Mouse (Mus musculus): ENCODE measurements at regions not wholly inside any gene's neighbourhood (a gene's known extent, or its start where the extent isn't known, plus 50 kb on each side); places are given as distances from the start of the nearest gene placed in this dataset.

DNA sequence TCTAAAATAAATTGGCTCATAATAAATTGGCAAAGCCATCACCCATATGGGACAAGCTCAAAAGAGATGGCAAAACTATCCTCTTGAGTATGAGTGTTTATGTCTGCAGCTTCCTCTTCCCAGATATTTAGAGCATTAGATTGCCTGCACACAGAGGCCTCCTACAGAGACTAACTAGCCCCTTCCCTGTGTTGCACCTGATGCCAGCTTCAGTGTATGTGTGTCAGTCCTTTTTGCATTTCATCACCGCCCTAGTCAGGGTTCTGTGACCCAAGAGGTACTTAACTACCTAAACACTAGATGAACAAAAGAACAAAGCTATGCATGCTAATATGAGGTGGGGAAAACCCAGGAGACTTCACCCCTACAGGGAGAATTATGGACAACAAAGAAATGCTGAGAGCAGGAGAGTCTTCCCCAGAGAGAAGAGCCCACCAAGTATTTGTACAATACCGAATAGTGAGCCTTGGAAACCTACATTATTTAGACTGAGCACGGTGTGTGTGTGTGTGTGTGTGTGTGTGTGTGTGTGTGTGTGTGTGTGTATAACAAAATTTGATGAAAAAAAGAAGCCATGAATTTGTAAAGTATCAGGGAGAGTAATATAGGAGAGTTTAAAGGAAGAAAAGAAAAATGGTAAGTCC, 62.5 kb downstream of the Speer2 start:
- DNase-seq (ENCODE audit: low spot score), result no peak

DNA sequence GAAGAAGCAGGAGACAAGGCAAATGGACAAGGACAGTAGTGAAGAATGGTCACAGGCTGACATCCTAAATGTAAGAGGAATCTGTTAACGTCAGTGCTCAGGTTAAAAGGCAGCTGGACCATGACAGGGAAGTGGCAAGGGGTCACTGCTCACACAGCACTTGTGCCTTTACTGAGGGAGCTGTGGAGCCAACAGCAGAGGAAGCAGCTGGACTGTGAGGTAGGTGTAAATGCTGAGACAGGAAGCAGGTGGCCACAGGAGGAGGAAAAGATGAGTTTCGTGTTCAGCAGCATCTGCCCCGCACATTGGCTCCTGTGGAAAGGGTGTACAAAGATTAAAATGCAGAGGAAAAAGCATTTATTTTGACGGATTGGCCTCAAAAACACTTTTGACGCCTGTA, 67.2 kb downstream of the Speer2 start:
- no peak for DNase-seq (ENCODE audit: low spot score)

DNA sequence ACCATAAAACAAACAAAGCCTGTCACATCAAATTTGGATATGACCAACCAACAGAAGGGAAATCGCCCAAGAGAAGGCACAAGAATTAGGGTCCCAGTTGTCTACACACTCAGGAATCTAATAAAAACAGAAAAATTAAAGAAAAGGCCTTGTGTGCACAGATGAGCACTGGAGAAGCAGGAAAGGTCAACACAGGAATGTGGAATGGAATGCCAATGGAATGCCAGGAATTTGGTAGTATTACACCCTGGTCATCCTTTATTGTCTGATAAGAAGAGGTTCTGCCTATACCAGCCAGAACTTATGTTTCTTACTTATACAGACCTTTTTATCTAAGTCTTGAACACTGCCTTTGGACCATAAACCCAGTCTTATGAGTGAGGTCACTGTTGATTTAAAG, 72.9 kb downstream of the Speer2 start:
- DNase-seq (ENCODE audit: low spot score), result no peak

DNA sequence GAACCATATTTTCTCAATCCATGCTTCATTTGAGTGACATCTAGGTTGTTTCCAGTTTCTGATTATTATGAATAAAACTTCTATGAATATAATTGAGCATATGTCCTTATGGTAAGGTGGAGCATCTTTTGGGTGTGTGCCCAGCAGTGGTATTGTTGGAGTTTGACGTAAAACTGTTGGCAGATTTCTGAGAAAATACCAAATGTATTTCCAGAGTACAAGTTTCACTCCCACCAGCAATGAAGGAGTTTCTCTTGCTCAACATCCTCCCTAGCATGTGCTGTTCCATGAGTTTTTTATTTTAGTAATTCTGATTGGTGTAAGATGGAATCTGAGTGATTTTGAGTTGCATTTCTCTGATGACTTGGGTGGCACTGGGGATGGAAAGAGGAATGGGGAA, 92.8 kb downstream of the Speer2 start:
- DNase-seq (ENCODE audit: low spot score), result peak; percentile 8
